Mouse (Mus musculus): ENCODE results near the gene Gm12185. TPM values are rescaled to one million over a fixed set of nuclear protein-coding genes. Genes with fewer than 3 reads are reported as not detected.
"Not testable (repeated sequence)": the region's sequence is repeated elsewhere in the genome, so short reads cannot be mapped to it uniquely, and the experiment has no call there.

Gene Gm12185
- polyA plus RNA-seq (2012; ENCODE audit: insufficient read depth, insufficient read length, low replicate concordance, missing spikeins) = not detected in 2 replicates

DNA sequence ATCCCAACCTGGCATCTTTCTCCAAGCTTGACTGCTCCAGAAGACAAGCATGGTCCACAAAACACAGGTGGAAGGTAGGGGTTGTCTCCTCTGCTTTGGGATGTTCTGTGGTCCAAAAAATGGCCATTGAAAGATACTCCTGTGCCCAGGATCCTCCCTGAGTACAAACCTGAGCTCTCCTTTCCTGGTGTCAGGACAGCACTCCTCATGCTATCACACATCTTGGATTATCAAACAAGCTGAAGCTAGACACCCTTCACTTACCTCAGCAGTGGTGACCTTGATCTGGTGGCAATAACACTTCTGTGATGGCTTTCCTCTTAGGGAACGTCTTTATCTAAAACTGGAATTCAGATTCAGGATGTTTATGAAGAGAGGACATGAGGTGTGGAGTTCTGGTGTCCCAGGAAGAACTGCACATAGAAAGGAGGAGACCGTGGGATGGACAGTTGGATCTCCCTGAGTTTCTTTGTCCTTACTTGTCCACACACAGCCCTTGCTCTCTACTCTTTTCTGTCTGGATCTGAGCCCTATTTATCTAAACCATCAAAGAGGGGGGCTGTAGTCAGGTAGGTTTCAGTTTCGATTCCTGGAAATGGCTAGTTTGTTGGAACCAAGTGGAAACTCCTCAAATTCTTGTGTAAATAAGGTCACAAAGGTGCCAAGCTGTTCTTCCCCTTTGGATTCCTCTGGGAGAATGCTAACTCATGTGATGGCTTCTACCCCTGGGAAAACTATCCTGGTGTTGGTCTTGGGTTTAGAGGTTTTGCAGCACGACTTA, at the start of gene Gm12185:
Gene Gm12185 (minus strand): TSS at position 487 of the 781 bp plus-strand sequence.
- not testable (repeated sequence) for H3K4me1 ChIP-seq (ENCODE audit: control insufficient read depth, insufficient read depth, low read length); H3K27ac ChIP-seq (ENCODE audit: insufficient read depth, low read depth, low read length); H3K4me3 ChIP-seq (ENCODE audit: insufficient read depth, low read depth, low read length)
- WGBS = 74% methylated on average over 4 of the region's 4 CpGs

DNA sequence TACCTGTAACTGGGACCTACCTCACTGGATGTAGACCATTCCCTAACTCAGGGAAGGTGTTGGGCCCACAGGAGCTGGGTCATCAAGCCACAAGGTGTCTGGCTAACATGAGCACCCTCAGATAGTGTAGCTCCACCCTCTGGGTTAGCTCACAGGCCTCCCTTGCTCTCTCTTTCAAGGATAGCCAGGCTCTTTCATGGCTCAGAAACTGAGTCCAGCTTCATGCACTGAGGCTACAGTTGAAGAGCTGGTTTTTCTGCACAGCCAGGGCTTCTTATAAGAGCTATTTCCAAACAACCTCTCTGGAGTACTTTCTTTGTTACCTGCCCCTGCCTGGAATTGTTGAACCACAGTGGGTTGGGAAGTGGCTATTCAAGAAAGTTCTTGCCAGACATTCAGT, 20.0 kb upstream of the Gm12185 start:
- H3K27ac ChIP-seq (ENCODE audit: insufficient read depth, low read depth, low read length); H3K4me1 ChIP-seq (ENCODE audit: control insufficient read depth, insufficient read depth, low read length): not testable (repeated sequence)

DNA sequence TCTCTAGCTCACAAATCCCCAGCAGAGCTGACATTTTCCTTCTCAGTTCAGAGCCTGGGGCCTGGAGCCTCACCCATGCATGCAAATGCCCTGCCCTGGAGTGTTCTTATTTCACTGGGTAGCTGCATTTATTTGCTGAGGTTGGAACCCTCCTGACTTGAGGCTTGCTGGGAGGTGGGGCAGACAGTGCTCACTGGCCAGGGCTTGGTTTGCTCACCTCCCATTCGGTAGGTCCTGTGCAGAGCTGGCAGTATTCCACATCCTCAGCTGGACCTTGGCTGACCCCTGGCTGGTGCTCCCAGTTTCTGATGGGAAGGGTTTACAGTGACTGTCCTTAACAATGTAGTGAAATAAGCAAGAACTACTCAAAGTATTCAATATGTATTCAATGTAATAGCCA, 14.8 kb upstream of the Gm12185 start:
- H3K4me3 ChIP-seq (ENCODE audit: insufficient read depth, low read depth, low read length); H3K4me1 ChIP-seq (ENCODE audit: control insufficient read depth, insufficient read depth, low read length); H3K27ac ChIP-seq (ENCODE audit: insufficient read depth, low read depth, low read length): not testable (repeated sequence)
- 40% methylated on average over 1 of the region's 1 CpGs for WGBS

More for the DNA sequence above, 20.0 kb upstream of the Gm12185 start:
- H3K4me3 ChIP-seq (ENCODE audit: insufficient read depth, low read depth, low read length) = not testable (repeated sequence)

DNA sequence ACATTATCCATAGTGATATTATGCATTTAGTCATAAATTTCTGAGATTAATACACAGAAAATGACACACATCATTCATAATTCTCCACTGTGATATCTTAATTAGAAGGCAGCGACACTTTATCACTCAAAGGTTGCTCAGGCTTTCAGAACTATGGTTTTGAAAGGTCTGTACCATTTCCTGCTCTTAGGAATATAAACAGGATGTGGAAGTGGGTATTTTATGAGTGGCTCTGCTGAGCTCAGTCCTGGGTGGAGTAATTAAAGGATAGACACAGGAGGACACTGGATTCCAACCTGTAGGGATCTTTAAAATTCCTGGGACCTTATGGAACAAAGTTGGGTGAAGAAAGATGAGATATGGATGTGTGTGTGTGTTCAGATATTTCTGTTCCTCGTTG, 14.3 kb upstream of the Gm12185 start:
- 73% methylated on average over 2 of the region's 2 CpGs for WGBS
- not testable (repeated sequence) for H3K4me3 ChIP-seq (ENCODE audit: insufficient read depth, low read depth, low read length)

DNA sequence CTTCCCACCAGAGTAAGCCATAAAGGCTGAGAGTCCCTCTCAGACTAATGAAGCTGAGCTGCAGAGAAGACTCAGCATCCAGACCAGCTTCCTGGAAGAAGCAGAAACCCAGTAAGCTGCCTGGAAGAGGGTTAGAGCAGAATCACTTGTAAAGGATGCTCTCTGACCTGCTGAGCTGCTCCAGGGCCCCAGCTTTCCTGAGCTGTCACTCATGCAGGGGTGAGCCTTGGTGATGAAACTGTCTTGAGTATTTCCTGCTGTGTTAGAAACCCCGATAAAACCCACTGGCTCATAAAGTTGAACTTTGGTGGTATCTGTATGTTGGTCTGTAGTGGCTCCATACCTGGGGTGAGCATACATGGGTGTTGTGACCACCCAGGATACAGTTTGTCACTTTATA, 8.4 kb upstream of the Gm12185 start:
- H3K27ac ChIP-seq (ENCODE audit: insufficient read depth, low read depth, low read length); H3K4me3 ChIP-seq (ENCODE audit: insufficient read depth, low read depth, low read length); H3K4me1 ChIP-seq (ENCODE audit: control insufficient read depth, insufficient read depth, low read length): not testable (repeated sequence)
- WGBS = 78% methylated on average over 1 of the region's 1 CpGs

More for the DNA sequence above, 14.3 kb upstream of the Gm12185 start:
- H3K4me1 ChIP-seq (ENCODE audit: control insufficient read depth, insufficient read depth, low read length); H3K27ac ChIP-seq (ENCODE audit: insufficient read depth, low read depth, low read length): not testable (repeated sequence)

DNA sequence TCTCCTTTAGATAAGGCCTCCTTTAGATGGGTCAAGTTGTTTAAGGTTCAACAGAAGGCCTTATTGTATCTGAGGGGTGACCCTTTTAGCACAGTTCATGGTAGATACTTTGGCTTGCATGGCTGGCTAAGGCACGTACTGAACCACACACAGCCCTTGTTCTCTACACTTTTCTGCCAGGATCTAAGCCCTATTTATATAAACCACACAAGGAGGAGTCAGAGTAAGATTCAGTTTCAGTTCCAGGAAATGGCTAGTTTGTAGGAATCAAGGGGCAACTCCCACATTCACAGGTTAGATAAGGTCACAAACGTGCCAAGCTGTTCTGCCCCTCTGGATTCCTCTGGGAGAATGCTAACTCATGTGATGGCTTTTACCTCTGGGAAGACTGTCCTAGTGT, 2.0 kb upstream of the Gm12185 start, which contains the start of gene Tgtp1:
Gene Tgtp1 (minus strand): TSS at position 155 of the 400 bp plus-strand sequence.
- H3K27ac ChIP-seq (ENCODE audit: insufficient read depth, low read depth, low read length); H3K4me3 ChIP-seq (ENCODE audit: insufficient read depth, low read depth, low read length); H3K4me1 ChIP-seq (ENCODE audit: control insufficient read depth, insufficient read depth, low read length): not testable (repeated sequence)
- WGBS = 69% methylated on average over 2 of the region's 2 CpGs

DNA sequence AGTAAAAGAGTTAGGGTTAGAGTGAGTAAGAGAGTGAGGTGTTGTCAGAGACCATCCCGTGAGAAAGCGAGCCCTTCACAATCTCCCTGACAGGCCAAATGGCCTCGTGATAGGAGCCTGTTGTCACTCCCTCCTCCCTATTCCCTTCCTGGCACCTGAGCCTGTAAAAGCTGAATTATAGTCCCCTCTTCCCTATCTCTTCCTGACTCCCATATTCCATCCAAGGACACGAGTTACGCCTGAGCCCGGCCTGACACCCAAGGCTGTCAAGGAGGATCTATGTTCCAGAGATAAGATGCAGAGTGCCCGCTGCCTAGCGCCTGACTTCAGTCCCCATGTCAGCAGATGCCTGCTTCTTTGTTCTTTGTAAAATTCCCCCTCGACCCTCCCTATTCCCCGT, 1.3 kb upstream of the Gm12185 start:
- not testable (repeated sequence) for H3K4me3 ChIP-seq (ENCODE audit: insufficient read depth, low read depth, low read length); H3K27ac ChIP-seq (ENCODE audit: insufficient read depth, low read depth, low read length); H3K4me1 ChIP-seq (ENCODE audit: control insufficient read depth, insufficient read depth, low read length)
- WGBS = 85% methylated on average over 10 of the region's 10 CpGs

DNA sequence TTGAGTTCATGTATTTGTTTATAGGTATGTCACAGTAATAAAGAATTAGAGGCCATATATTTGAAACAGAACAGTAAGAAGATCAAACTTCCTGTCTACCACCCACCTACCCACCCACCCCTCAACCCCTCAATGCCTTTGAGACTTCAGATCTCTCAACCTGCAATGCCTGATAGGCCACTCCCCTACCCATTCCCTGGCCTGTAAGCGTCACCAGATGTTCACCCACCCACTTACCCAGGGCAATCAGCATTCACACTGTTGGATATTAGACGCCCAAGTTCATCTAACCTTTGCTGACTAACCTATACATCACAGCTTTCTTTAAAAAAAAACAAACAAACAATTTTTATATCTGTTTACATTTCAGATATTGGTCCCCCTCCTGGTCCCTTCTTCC, 2.0 kb downstream of the Gm12185 start:
- H3K4me3 ChIP-seq (ENCODE audit: insufficient read depth, low read depth, low read length); H3K4me1 ChIP-seq (ENCODE audit: control insufficient read depth, insufficient read depth, low read length); H3K27ac ChIP-seq (ENCODE audit: insufficient read depth, low read depth, low read length): not testable (repeated sequence)
- 74% methylated on average over 2 of the region's 2 CpGs for WGBS

DNA sequence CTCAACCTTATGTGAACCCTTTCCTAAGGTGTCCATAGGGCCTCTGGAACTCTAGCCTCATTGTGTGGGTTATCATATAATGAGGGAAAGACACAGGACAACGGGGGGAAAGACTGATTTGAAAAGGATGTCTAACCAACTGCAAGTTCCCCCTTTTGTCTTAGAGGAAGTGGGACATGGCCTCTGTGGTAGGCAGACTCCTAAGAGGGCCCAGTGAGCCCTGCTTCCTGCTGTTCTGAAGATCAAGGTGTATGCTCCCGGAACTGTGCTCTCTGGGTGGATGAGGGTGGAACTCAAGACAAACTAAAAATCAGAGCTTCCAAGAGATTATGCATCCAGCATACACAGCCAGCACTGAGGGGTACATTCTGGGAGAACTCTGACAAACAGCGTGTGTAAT, 3.8 kb downstream of the Gm12185 start:
- WGBS = 86% methylated on average over 2 of the region's 3 CpGs
- not testable (repeated sequence) for H3K27ac ChIP-seq (ENCODE audit: insufficient read depth, low read depth, low read length); H3K4me1 ChIP-seq (ENCODE audit: control insufficient read depth, insufficient read depth, low read length); H3K4me3 ChIP-seq (ENCODE audit: insufficient read depth, low read depth, low read length)

DNA sequence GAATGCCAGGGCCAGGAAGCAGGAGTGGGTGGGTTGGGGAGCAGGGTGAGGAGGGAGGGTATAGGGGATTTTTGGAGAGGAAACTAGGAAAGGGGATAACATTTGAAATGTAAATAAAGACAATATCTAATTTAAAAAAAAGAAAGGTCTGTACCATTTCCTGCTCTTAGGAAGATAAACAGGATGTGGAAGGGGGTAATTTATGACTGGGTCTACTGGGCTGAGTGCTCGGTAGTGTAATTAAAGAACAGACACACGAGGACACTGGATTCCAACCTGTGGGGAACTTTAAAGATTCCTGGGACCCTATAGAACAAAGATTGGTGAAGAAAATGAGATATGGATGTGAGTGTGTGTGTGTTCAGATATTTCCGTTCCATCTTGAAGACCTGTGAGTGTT, 9.2 kb downstream of the Gm12185 start:
- not testable (repeated sequence) for H3K27ac ChIP-seq (ENCODE audit: insufficient read depth, low read depth, low read length); H3K4me3 ChIP-seq (ENCODE audit: insufficient read depth, low read depth, low read length); H3K4me1 ChIP-seq (ENCODE audit: control insufficient read depth, insufficient read depth, low read length)
- no CpG with 5 or more reads among the region's 3 CpGs for WGBS

DNA sequence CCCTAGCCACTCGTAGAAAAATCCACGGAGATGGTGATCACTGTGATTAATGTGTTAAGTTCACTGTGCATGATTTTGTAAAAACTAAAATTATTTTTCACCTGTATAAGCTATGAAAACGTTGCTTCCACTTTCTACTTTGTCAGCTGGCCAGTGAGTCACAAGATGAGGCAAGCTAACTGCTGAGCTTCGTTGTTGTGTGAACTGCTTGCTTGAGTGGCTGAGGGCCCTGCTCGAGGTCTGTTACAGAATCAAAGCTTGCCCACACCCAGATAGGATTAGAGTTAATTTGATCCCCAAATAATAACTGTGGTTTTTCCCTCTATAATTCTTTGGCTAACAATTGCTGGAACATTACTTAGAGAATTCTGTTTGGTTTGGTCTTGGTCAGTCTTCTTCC, 12.0 kb downstream of the Gm12185 start:
- not testable (repeated sequence) for H3K27ac ChIP-seq (ENCODE audit: insufficient read depth, low read depth, low read length); H3K4me3 ChIP-seq (ENCODE audit: insufficient read depth, low read depth, low read length); H3K4me1 ChIP-seq (ENCODE audit: control insufficient read depth, insufficient read depth, low read length)
- no CpG with 5 or more reads among the region's 5 CpGs for WGBS

DNA sequence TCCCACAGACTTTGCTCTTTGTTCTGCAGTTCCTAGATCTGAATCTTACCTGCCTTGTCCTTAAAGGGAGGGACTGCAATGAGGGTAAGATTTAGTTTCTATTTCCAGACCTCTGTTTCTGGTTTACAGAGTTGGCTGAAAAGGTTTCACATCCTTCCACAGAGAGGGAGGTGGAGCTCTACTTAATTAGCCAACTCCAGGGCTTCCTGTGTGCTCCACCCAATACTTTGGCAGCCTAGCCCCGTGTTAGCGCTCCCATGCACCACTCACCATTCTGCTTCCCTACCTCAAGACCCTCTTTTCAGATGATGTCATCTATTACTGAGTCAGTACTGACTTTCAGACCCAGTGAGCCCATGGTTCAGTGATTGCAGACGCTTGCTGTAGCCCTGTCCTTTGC, 12.8 kb downstream of the Gm12185 start, which contains the start of gene 9930111J21Rik1:
Gene 9930111J21Rik1 (minus strand): TSS at position 148 of the 400 bp plus-strand sequence.
- WGBS = no CpG with 5 or more reads among the region's 3 CpGs
- H3K27ac ChIP-seq (ENCODE audit: insufficient read depth, low read depth, low read length); H3K4me3 ChIP-seq (ENCODE audit: insufficient read depth, low read depth, low read length): not testable (repeated sequence)

DNA sequence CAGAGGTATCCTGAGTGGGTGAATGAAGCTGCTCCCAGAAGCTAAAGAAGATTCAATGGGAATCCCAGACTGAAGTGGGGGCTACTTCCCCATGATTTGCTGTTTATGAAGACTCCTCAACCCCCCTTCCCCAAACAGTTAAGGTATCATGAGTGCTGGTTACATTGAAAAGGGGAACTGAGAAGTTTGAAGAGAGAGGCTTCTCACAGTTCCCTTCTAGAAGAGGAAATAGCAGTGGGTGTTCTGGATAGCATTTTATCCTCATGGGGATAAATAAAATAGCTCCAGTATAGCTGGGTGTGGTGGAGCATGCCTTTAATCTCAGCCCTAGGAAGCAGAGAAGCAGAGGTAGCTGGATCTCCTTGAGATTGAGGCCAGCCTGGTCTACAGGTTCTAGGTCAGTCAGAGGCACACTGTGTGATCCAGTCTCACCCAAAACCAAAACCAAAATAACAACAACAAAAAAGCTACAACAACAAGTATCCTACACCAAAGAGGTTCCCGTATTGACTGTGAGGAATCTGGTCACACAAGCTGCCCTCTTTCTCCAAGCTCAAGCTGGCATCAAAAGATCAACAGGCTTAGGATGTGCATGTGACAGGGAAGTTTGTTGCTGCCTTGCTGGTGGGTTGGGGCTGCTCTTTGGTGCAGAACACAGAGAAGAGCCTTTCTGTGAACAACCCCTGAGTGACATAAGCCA, 13.6 kb downstream of the Gm12185 start, which contains the start of gene Olfr56:
Gene Olfr56 (plus strand): TSS at position 650 of the 700 bp plus-strand sequence.
- not testable (repeated sequence) for H3K27ac ChIP-seq (ENCODE audit: insufficient read depth, low read depth, low read length); H3K4me3 ChIP-seq (ENCODE audit: insufficient read depth, low read depth, low read length); H3K4me1 ChIP-seq (ENCODE audit: control insufficient read depth, insufficient read depth, low read length)
- WGBS = no CpG with 5 or more reads among the region's 1 CpGs

More for the DNA sequence above, 12.8 kb downstream of the Gm12185 start, which contains the start of gene 9930111J21Rik1:
- not testable (repeated sequence) for H3K4me1 ChIP-seq (ENCODE audit: control insufficient read depth, insufficient read depth, low read length)

DNA sequence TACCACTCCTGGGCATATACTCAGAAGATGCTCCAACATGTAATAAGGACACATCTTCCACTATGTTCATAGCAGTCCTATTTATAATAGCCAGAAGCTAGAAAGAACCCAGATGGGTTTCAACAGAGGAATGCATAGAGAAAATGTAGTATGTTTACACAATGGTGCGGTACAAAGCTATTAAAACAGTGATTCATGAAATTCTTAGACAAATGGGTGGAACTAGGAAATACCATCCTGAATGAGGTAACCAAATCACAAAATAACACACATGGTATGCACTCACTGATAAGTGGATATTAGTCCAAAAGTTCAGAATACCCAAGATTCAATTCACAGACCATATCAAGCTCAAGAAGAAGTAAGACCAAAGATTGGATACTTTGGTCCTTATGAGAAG, 17.3 kb downstream of the Gm12185 start:
- not testable (repeated sequence) for H3K4me1 ChIP-seq (ENCODE audit: control insufficient read depth, insufficient read depth, low read length); H3K4me3 ChIP-seq (ENCODE audit: insufficient read depth, low read depth, low read length); H3K27ac ChIP-seq (ENCODE audit: insufficient read depth, low read depth, low read length)
- no CpG with 5 or more reads among the region's 1 CpGs for WGBS

All from olfactory bulb, adult 2 months (tissue).